Mouse (Mus musculus): ENCODE data around the gene Vmn1r176.
"Not testable (repeated sequence)": the region's sequence is repeated elsewhere in the genome, so short reads cannot be mapped to it uniquely, and the experiment has no call there.

The Vmn1r176 gene

GRCm38 (mm10) chr7:23837272-23837671 lies at the start of gene Vmn1r176:
TSS of gene Vmn1r176 (minus strand) at chr7:23837372.
- not testable (repeated sequence) for DNase-seq (ENCODE audit: low read depth, low spot score)

- not testable (repeated sequence) for DNase-seq (ENCODE audit: low read depth, low spot score)
Measured at GRCm38 (mm10) chr7:23876918-23877317, 39.7 kb upstream of the Vmn1r176 start.

- not testable (repeated sequence) for DNase-seq (ENCODE audit: low read depth, low spot score)
Measured at GRCm38 (mm10) chr7:23866349-23866748, 29.2 kb upstream of the Vmn1r176 start, which contains the start of gene Vmn1r177. TSS of gene Vmn1r177 (minus strand) at chr7:23866449.

- not testable (repeated sequence) for DNase-seq (ENCODE audit: low read depth, low spot score)
Measured at GRCm38 (mm10) chr7:23810543-23810942, 26.6 kb downstream of the Vmn1r176 start, which contains the start of gene Vmn1r175. TSS of gene Vmn1r175 (minus strand) at chr7:23810643.

GRCm38 (mm10) chr7:23784526-23784925 lies 52.6 kb downstream of the Vmn1r176 start:
- no peak for DNase-seq (ENCODE audit: low read depth, low spot score)
